Mouse (Mus musculus): ENCODE measurements at regions not wholly inside any gene's neighbourhood (a gene's known extent, or its start where the extent isn't known, plus 50 kb on each side); places are given as distances from the start of the nearest gene placed in this dataset.

GRCm38 (mm10) chr15:97127771-97128170, 72.0 kb upstream of the Slc38a4 start:
- no peak for DNase-seq (ENCODE audit: extremely low spot score, low spot score)

- no peak for DNase-seq (ENCODE audit: extremely low spot score, low spot score)
Observed at GRCm38 (mm10) chr15:97125836-97126822, 70.4 kb upstream of the Slc38a4 start.

- no peak for DNase-seq (ENCODE audit: extremely low spot score, low spot score)
Observed at GRCm38 (mm10) chr15:97122263-97122662, 66.5 kb upstream of the Slc38a4 start.

- peak; percentile 16 for DNase-seq (ENCODE audit: extremely low spot score, low spot score)
Observed at GRCm38 (mm10) chr15:97112452-97113200, 56.9 kb upstream of the Slc38a4 start.

- peak; percentile 18 for DNase-seq (ENCODE audit: extremely low spot score, low spot score)
Observed at GRCm38 (mm10) chr15:97111320-97112192, 55.8 kb upstream of the Slc38a4 start.

- peak; percentile 20 for DNase-seq (ENCODE audit: extremely low spot score, low spot score)
Observed at GRCm38 (mm10) chr15:97107779-97108178, 52.0 kb upstream of the Slc38a4 start.

GRCm38 (mm10) chr15:97106556-97106955, 50.8 kb upstream of the Slc38a4 start:
- no peak for DNase-seq (ENCODE audit: extremely low spot score, low spot score)
